Comparison of ENCODE assay signal across 19 mouse cellular contexts in genomic region chr13:76799662-76800061, GRCm38 (mm10).
DNase-seq lines count a peak whose midpoint lies in the region; ATAC-seq and TF ChIP-seq lines count a peak whose summit lies in the region.
"Had no signal": no experiment of that assay in that cellular context is flagged by ENCODE, and none has a peak within 500 bp of the region (broad histone marks: within the 10 kb centered on the region; RNA-seq: fewer than 3 reads in every experiment).

No protein-coding gene starts in this region.

- TF ChIP-seq CTCF in forebrain, postnatal 0 days (IDR thresholded peaks at IDR 0.05; ENCODE audit: low read depth) = no peak

- peak; percentile 53 for ATAC-seq in forebrain, postnatal 0 days
- no peak for ATAC-seq in forebrain, embryonic 13.5 days
- ATAC-seq in hindbrain, embryonic 16.5 days = peak; percentile 86
- ATAC-seq in hindbrain, embryonic 11.5 days (ENCODE audit: low FRiP score) = no peak

- no peak for DNase-seq in forebrain, postnatal 0 days
- DNase-seq in hindbrain, embryonic 11.5 days (ENCODE audit: low spot score) = no peak
- peak; percentile 30 to 36 for DNase-seq in right cerebral cortex, postnatal 10 days (ENCODE audit: low spot score in 2 of 2)
- DNase-seq in right cerebral cortex, postnatal 36 days (ENCODE audit: low spot score in 2 of 2) = no peak
- DNase-seq in cerebellum, postnatal 4 days (ENCODE audit: low spot score in 2 of 2) = no peak
- DNase-seq: adrenal gland, adult 8-10 months; adrenal gland, postnatal 36 days; cerebellum, adult 11 months; cerebellum, adult 8-10 months; cerebellum, postnatal 14 days; gastrocnemius, postnatal 14 days; heart, postnatal 36 days; kidney, adult 11 months; kidney, adult 9 months had no signal

- WGBS in forebrain, postnatal 0 days = 45% methylated on average over 1 of the region's 1 CpGs
- 75% methylated on average over 1 of the region's 1 CpGs for WGBS in forebrain, embryonic 13.5 days
- 59% methylated on average over 1 of the region's 1 CpGs for WGBS in hindbrain, embryonic 16.5 days
- 76% methylated on average over 1 of the region's 1 CpGs for whole genome bisulfite sequencing in hindbrain, embryonic 11.5 days

- H3K27ac ChIP-seq in forebrain, postnatal 0 days (ENCODE audit: low read depth, low read length) = no peak overlapping the region
- no peak overlapping the region for H3K27ac ChIP-seq in forebrain, embryonic 13.5 days
- H3K27ac ChIP-seq in hindbrain, embryonic 16.5 days (ENCODE audit: low read depth, low read length) = no peak overlapping the region
- no peak overlapping the region for H3K27ac ChIP-seq in hindbrain, embryonic 11.5 days (ENCODE audit: low read depth, low read length)
- H3K27ac ChIP-seq: embryonic facial prominence, embryonic 12.5 days; heart, embryonic 13.5 days; hindbrain, embryonic 14.5 days had no signal

- no peaks in the 10 kb centered on the region for H3K4me1 ChIP-seq in forebrain, postnatal 0 days (ENCODE audit: insufficient read depth)
- H3K4me1 ChIP-seq in forebrain, embryonic 13.5 days = no peaks in the 10 kb centered on the region
- H3K4me1 ChIP-seq in hindbrain, embryonic 16.5 days (ENCODE audit: control insufficient read depth, insufficient read depth, low read depth, low read length) = no peaks in the 10 kb centered on the region
- no peaks in the 10 kb centered on the region for H3K4me1 ChIP-seq in hindbrain, embryonic 11.5 days (replicated peaks; ENCODE audit: control insufficient read depth, insufficient read depth, low read length)
- H3K4me1 ChIP-seq: embryonic facial prominence, embryonic 12.5 days; heart, embryonic 13.5 days had no signal

- H3K9ac ChIP-seq in forebrain, postnatal 0 days = no peak overlapping the region
- H3K9ac ChIP-seq in forebrain, embryonic 13.5 days = no peak overlapping the region
- no peak overlapping the region for H3K9ac ChIP-seq in hindbrain, embryonic 16.5 days (ENCODE audit: low read depth, low read length)
- H3K9ac ChIP-seq in hindbrain, embryonic 11.5 days (ENCODE audit: low read depth, low read length) = no peak overlapping the region
- H3K9ac ChIP-seq: embryonic facial prominence, embryonic 12.5 days; heart, embryonic 13.5 days; hindbrain, embryonic 14.5 days had no signal

- no peaks in the 10 kb centered on the region for H3K9me3 ChIP-seq in forebrain, postnatal 0 days (ENCODE audit: low read length)
- no peaks in the 10 kb centered on the region for H3K9me3 ChIP-seq in forebrain, embryonic 13.5 days (replicated peaks)
- no peaks in the 10 kb centered on the region for H3K9me3 ChIP-seq in hindbrain, embryonic 16.5 days (ENCODE audit: control insufficient read depth, low read length)
- no peaks in the 10 kb centered on the region for H3K9me3 ChIP-seq in hindbrain, embryonic 11.5 days (ENCODE audit: control insufficient read depth, low read length)
- H3K9me3 ChIP-seq: embryonic facial prominence, embryonic 12.5 days; heart, embryonic 13.5 days had no signal

- no peak overlapping the region for H3K4me2 ChIP-seq in forebrain, postnatal 0 days (ENCODE audit: low read depth)
- no peak overlapping the region for H3K4me2 ChIP-seq in forebrain, embryonic 13.5 days
- H3K4me2 ChIP-seq in hindbrain, embryonic 16.5 days (ENCODE audit: low read length) = no peak overlapping the region
- no peak overlapping the region for H3K4me2 ChIP-seq in hindbrain, embryonic 11.5 days (replicated peaks; ENCODE audit: low read depth, low read length)
- H3K4me2 ChIP-seq: embryonic facial prominence, embryonic 12.5 days; heart, embryonic 13.5 days; hindbrain, embryonic 14.5 days had no signal

- no peaks in the 10 kb centered on the region for H3K27me3 ChIP-seq in forebrain, postnatal 0 days (ENCODE audit: insufficient read depth, low read length)
- peaks cover 8% of the 10 kb centered on the region for H3K27me3 ChIP-seq in forebrain, embryonic 13.5 days
- no peaks in the 10 kb centered on the region for H3K27me3 ChIP-seq in hindbrain, embryonic 16.5 days (replicated peaks; ENCODE audit: control insufficient read depth, insufficient read depth, low read length)
- no peaks in the 10 kb centered on the region for H3K27me3 ChIP-seq in hindbrain, embryonic 11.5 days (ENCODE audit: control insufficient read depth, insufficient read depth, low read length)
- H3K27me3 ChIP-seq: embryonic facial prominence, embryonic 12.5 days; heart, embryonic 13.5 days had no signal

- no peaks in the 10 kb centered on the region for H3K36me3 ChIP-seq in forebrain, postnatal 0 days (ENCODE audit: insufficient read depth)
- no peaks in the 10 kb centered on the region for H3K36me3 ChIP-seq in forebrain, embryonic 13.5 days (ENCODE audit: poor library complexity, severe bottlenecking)
- no peaks in the 10 kb centered on the region for H3K36me3 ChIP-seq in hindbrain, embryonic 16.5 days (ENCODE audit: control insufficient read depth, insufficient read depth, low read length)
- H3K36me3 ChIP-seq in hindbrain, embryonic 11.5 days (ENCODE audit: control insufficient read depth, insufficient read depth, low read length) = no peaks in the 10 kb centered on the region
- H3K36me3 ChIP-seq: embryonic facial prominence, embryonic 12.5 days; heart, embryonic 13.5 days had no signal

- H3K4me3 ChIP-seq in forebrain, postnatal 0 days (ENCODE audit: low read depth, low read length) = no peak overlapping the region
- no peak overlapping the region for H3K4me3 ChIP-seq in forebrain, embryonic 13.5 days
- H3K4me3 ChIP-seq in hindbrain, embryonic 16.5 days (ENCODE audit: low read length) = no peak overlapping the region
- no peak overlapping the region for H3K4me3 ChIP-seq in hindbrain, embryonic 11.5 days (ENCODE audit: low read depth, low read length)
- H3K4me3 ChIP-seq: embryonic facial prominence, embryonic 12.5 days; heart, embryonic 13.5 days had no signal

Comparison
In these comparisons a context has a peak if more than half of its experiments do, and no peak if none do; other contexts are left out.
1. ATAC-seq: peak in forebrain, postnatal 0 days (single experiment) and hindbrain, embryonic 16.5 days (single experiment); none in forebrain, embryonic 13.5 days (single experiment) and hindbrain, embryonic 11.5 days (single experiment).
2. DNase-seq: peak in right cerebral cortex, postnatal 10 days (2 of 2); none in forebrain, postnatal 0 days (single experiment), hindbrain, embryonic 11.5 days (single experiment), right cerebral cortex, postnatal 36 days (0 of 2) and cerebellum, postnatal 4 days (0 of 2).